Mouse (Mus musculus) kidney, adult 2 months (tissue): ENCODE results near the gene Lars2. TPM values are rescaled to one million over a fixed set of nuclear protein-coding genes. Genes with fewer than 3 reads are reported as not detected.

Source experiments
- DNase-seq: peaks from one replicate; pipeline ENCODE4 v3.0.0; 2021
- H3K27ac ChIP-seq: fragments of 200-500 bp; 2 replicates; pipeline ENCODE4 v1.5.1; 2012; ENCODE audit warnings: low read depth, low read length, control low read depth, inconsistent platforms; ENCODE audit not compliant: insufficient read depth
- H3K27me3 ChIP-seq: fragments of 200-500 bp; replicated peaks from 2 replicates; pipeline ENCODE4 v1.6.1; 2012; ENCODE audit warnings: mild to moderate bottlenecking, moderate library complexity, low read length, inconsistent platforms; ENCODE audit not compliant: control insufficient read depth, insufficient read depth
- H3K36me3 ChIP-seq: fragments of 200-500 bp; 2 replicates; pipeline ENCODE4 v1.6.1; 2012; ENCODE audit warnings: mild to moderate bottlenecking, moderate library complexity, low read length, inconsistent platforms; ENCODE audit not compliant: control insufficient read depth, insufficient read depth
- H3K4me1 ChIP-seq: fragments of 200-500 bp; 2 replicates; pipeline ENCODE4 v1.6.1; 2011; ENCODE audit warnings: low read length; ENCODE audit not compliant: control insufficient read depth, insufficient read depth
- H3K4me3 ChIP-seq: fragments of 200-500 bp; 2 replicates; pipeline ENCODE4 v1.5.1; 2011; ENCODE audit warnings: mild to moderate bottlenecking, low read depth, low read length, control low read depth; ENCODE audit not compliant: insufficient read depth
- CTCF ChIP-seq: fragments of 200-500 bp; conservative IDR thresholded peaks from 2 replicates; pipeline ENCODE4 v1.5.1; 2011; ENCODE audit warnings: low read depth, mild to moderate bottlenecking, control low read depth, low read length, moderate library complexity, mixed read lengths; ENCODE audit not compliant: insufficient read depth, insufficient read length
- POLR2A ChIP-seq: fragments of 200-500 bp; IDR thresholded peaks from one replicate; pipeline ENCODE4 v1.6.1; 2011; ENCODE audit warnings: low read depth, low read length, control low read depth
- WGBS: fragments of 180-500 bp; shearing (Covaris S2); methylation state at CpG from one replicate; pipeline ENCODE4 v1.1.7; 2018; 5-methylcytosine and 5-hydroxymethylcytosine counted together
- polyA plus RNA-seq: library from polyadenylated mRNA; depleted of rRNA; stranded (reverse); fragments of >200 nt; gene quantifications from 2 replicates; pipeline ENCODE4 v1.2.3, GENCODE M21; 2012

The Lars2 gene
- polyA plus RNA-seq, 1 experiment, result 1,036 TPM

DNA sequence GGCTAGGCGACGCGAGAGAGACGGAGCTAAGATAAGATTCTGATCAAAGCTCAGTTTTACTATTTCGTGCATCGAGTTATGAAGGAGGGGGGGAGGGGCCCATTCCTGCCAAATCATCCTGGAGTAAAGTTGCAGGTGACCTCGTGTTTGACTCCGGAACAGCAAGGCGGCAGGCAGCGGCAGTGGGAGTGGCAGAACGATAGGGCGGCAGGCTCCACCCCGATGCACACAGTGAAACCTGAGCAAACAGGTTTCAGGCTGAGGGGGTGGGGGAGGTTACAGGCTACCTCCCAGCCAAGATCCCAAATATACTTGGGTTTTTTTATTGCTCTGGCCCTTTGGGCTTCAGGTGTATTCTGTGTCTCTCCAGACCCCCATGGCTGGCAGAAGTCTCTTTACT, 129.9 kb downstream of the Lars2 start:
- TF ChIP-seq POLR2A (no peak), CTCF (no peak)

GRCm38 (mm10) chr9:123497906-123498305, 131.2 kb downstream of the Lars2 start:
- WGBS, result 73% methylated on average over 5 of the region's 5 CpGs
- no peak for TF ChIP-seq CTCF
- TF ChIP-seq POLR2A, result no peak

More for the DNA sequence above, 129.9 kb downstream of the Lars2 start:
- Histone ChIP-seq H3K4me3 (no peak overlapping the region), H3K27me3 (no peaks in the 10 kb centered on the region), H3K27ac (no peak overlapping the region; the same call in 1 of the 2 replicates), H3K4me1 (peaks cover 13% of the 10 kb centered on the region; the same call in 1 of the 2 replicates), H3K36me3 (no peaks in the 10 kb centered on the region; the same call in 1 of the 2 replicates)
- WGBS, result 31% methylated on average over 13 of the region's 13 CpGs
- DNase-seq, result peak; percentile 62

GRCm38 (mm10) chr9:123500480-123500879, 133.8 kb downstream of the Lars2 start:
- DNase-seq, result no peak
- H3K36me3 ChIP-seq, result no peaks in the 10 kb centered on the region; the same call in 1 of the 2 replicates
- peaks cover 10% of the 10 kb centered on the region; the same call in 1 of the 2 replicates for H3K4me1 ChIP-seq
- H3K4me3 ChIP-seq, result no peak overlapping the region
- WGBS, result 87% methylated on average over 4 of the region's 4 CpGs
- H3K27me3 ChIP-seq, result no peaks in the 10 kb centered on the region
- no peak for TF ChIP-seq CTCF
- H3K27ac ChIP-seq, result no peak overlapping the region

More at GRCm38 (mm10) chr9:123497906-123498305, 131.2 kb downstream of the Lars2 start:
- no peak for DNase-seq
- H3K4me3 ChIP-seq, result no peak overlapping the region
- H3K27ac ChIP-seq, result no peak overlapping the region
- no peaks in the 10 kb centered on the region; the same call in 1 of the 2 replicates for H3K36me3 ChIP-seq
- no peaks in the 10 kb centered on the region for H3K27me3 ChIP-seq
- H3K4me1 ChIP-seq, result peaks cover 2% of the 10 kb centered on the region; the same call in 1 of the 2 replicates

DNA sequence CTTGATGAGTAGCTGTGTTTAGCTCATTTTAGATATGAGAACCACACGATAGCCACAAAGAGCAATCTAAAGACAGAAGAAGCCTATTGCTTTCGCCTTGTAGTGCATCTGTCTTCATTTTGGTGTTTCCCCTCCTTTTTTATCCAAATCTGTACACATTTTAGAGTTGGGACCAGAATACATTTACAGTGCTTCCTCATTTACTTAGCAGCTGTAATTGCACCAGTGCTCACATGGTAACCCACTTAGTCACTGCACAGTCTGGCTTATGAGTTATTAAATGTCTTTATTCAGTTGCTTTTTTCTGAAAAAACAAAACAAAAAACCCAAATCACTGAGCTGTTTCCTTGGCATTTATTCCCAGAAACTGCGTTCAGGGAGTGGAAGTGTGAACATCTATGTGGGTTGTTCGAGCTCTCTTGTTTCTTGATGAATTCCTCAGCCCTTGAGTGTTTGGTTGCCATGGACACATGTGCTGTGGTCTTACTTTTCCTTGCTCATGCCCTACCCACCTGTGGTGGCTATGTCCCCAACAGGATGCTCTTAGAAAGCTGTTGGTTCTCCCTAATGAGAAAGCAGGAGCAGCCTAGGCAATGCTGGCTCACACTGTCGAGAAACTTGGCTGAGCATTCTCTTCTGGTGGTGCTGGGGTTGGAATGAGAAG, 136.6 kb downstream of the Lars2 start:
- no peaks in the 10 kb centered on the region; the same call in 1 of the 2 replicates for H3K36me3 ChIP-seq
- no peak for TF ChIP-seq CTCF
- no peak for TF ChIP-seq POLR2A
- H3K27me3 ChIP-seq, result no peaks in the 10 kb centered on the region
- H3K4me3 ChIP-seq, result no peak overlapping the region
- peaks cover 11% of the 10 kb centered on the region; the same call in 1 of the 2 replicates for H3K4me1 ChIP-seq
- no peak overlapping the region for H3K27ac ChIP-seq
- no peak for DNase-seq
- whole genome bisulfite sequencing, result 86% methylated on average over 5 of the region's 5 CpGs

- H3K4me3 ChIP-seq, result no peak overlapping the region
- DNase-seq, result peak; percentile 83
- H3K4me1 ChIP-seq, result peaks cover 13% of the 10 kb centered on the region; the same call in 1 of the 2 replicates
- no peak overlapping the region for H3K27ac ChIP-seq
- WGBS, result 10% methylated on average over 2 of the region's 2 CpGs
- no peaks in the 10 kb centered on the region for H3K27me3 ChIP-seq
- no peaks in the 10 kb centered on the region; the same call in 1 of the 2 replicates for H3K36me3 ChIP-seq
- TF ChIP-seq CTCF, result peak; percentile 99
- no peak for TF ChIP-seq POLR2A
These were observed 137.6 kb downstream of the Lars2 start for GRCm38 (mm10) chr9:123504325-123504724.

DNA sequence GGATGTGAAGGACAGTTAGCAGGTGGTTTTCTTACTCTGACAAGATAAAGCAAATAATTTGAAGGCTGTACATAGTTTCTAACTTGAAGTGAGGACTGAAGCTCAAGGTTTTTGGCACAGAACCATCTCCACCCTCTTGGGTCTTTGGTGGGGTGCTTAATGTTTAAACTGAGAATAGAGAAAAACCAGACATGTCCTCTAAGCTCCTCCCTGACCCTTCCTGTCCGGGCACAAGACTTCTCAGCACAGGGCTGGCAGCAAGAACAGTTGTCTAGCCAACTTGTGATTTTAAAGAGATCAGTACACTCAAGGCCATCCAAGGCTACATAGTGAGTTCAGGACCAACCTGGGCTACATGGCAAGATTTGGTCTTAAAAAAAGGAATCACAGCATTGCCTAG, 138.9 kb downstream of the Lars2 start:
- H3K27me3 ChIP-seq, result no peaks in the 10 kb centered on the region
- 13% methylated on average over 1 of the region's 1 CpGs for WGBS
- H3K36me3 ChIP-seq, result no peaks in the 10 kb centered on the region; the same call in 1 of the 2 replicates
- H3K4me3 ChIP-seq, result no peak overlapping the region
- peak; percentile 87 for DNase-seq
- H3K27ac ChIP-seq, result no peak overlapping the region
- TF ChIP-seq CTCF, result no peak
- no peak for TF ChIP-seq POLR2A
- peaks cover 24% of the 10 kb centered on the region for H3K4me1 ChIP-seq
